In genomic region chr8:13671246-13672003, GRCm38 (mm10) we compare ENCODE assay signal across 12 mouse cellular contexts. TPM values are rescaled to one million over a fixed set of nuclear protein-coding genes. Genes with fewer than 3 reads are reported as not detected.
DNase-seq lines count a peak whose midpoint lies in the region; ATAC-seq and TF ChIP-seq lines count a peak whose summit lies in the region.
"Had no signal": no experiment of that assay in that cellular context is flagged by ENCODE, and none has a peak within 500 bp of the region (broad histone marks: within the 10 kb centered on the region; RNA-seq: fewer than 3 reads in every experiment).

No protein-coding gene starts in this region.

- H3K79me3 ChIP-seq in C2C12 (ENCODE audit: low read depth), result peaks cover 89% of the 10 kb centered on the region

- no peak for ATAC-seq in heart, embryonic 13.5 days (ENCODE audit: extremely low read depth, insufficient number of reproducible peaks, low FRiP score, low TSS enrichment)
- peak; percentile 7; the same call in 1 of the 2 replicates for ATAC-seq in megakaryocyte, adult 5-6 weeks (ENCODE audit: poor library complexity, severe bottlenecking)
- no peak for ATAC-seq in kidney, embryonic 14.5 days (ENCODE audit: low FRiP score, low TSS enrichment)
- ATAC-seq: forebrain, embryonic 13.5 days had no signal

- H3K9ac ChIP-seq in heart, embryonic 13.5 days, result no peak overlapping the region
- no peak overlapping the region for H3K9ac ChIP-seq in kidney, embryonic 14.5 days (ENCODE audit: low read depth, low read length)
- H3K9ac ChIP-seq: forebrain, embryonic 13.5 days had no signal

- no peak for DNase-seq in heart, adult 8-10 months (ENCODE audit: low spot score)
- DNase-seq in c-Kit-positive CD71-positive TER-119-negative erythroid progenitor cells, embryonic 14.5 days (ENCODE audit: low read depth), result peak; percentile 41
- no peak for DNase-seq in lung, postnatal 10 days
- DNase-seq in lung, adult 18-20 months, result no peak
- DNase-seq: gastrocnemius, postnatal 10 days; kidney, adult 18-20 months had no signal

- no peaks in the 10 kb centered on the region for H3K36me3 ChIP-seq in heart, embryonic 13.5 days
- peaks cover 16% of the 10 kb centered on the region for H3K36me3 ChIP-seq in C2C12 (ENCODE audit: control insufficient read depth, insufficient read depth)
- H3K36me3 ChIP-seq in kidney, embryonic 14.5 days (ENCODE audit: control insufficient read depth, insufficient read depth, low read length), result no peaks in the 10 kb centered on the region

- no peak overlapping the region for H3K4me3 ChIP-seq in heart, embryonic 13.5 days
- no peak overlapping the region for H3K4me3 ChIP-seq in C2C12 (ENCODE audit: insufficient read depth, poor library complexity, severe bottlenecking)
- no peak overlapping the region for H3K4me3 ChIP-seq in kidney, embryonic 14.5 days (ENCODE audit: low read length)
- H3K4me3 ChIP-seq: forebrain, embryonic 13.5 days had no signal

- H3K4me2 ChIP-seq in heart, embryonic 13.5 days, result no peak overlapping the region
- no peak overlapping the region for H3K4me2 ChIP-seq in kidney, embryonic 14.5 days (replicated peaks; ENCODE audit: low read depth, low read length)
- H3K4me2 ChIP-seq: forebrain, embryonic 13.5 days had no signal

- H3ac ChIP-seq in C2C12 (ENCODE audit: control insufficient read depth, insufficient read length, low read depth), result no peak overlapping the region

- no peak for TF ChIP-seq CTCF in C2C12 (IDR thresholded peaks at IDR 0.05; ENCODE audit: control insufficient read depth, insufficient read depth, insufficient read length)

- peaks cover 98% of the 10 kb centered on the region for H3K4me1 ChIP-seq in heart, embryonic 13.5 days
- H3K4me1 ChIP-seq in kidney, embryonic 14.5 days (ENCODE audit: control insufficient read depth, insufficient read depth, low read length), result peaks cover 21% of the 10 kb centered on the region; the same call in 1 of the 2 replicates

- no peaks in the 10 kb centered on the region for H3K27me3 ChIP-seq in heart, embryonic 13.5 days (replicated peaks)
- no peaks in the 10 kb centered on the region for H3K27me3 ChIP-seq in C2C12 (ENCODE audit: control insufficient read depth, insufficient read depth, insufficient read length)
- no peaks in the 10 kb centered on the region for H3K27me3 ChIP-seq in kidney, embryonic 14.5 days (ENCODE audit: control insufficient read depth, insufficient read depth, low read length)
- H3K27me3 ChIP-seq: forebrain, embryonic 13.5 days had no signal

- 73% methylated on average over 10 of the region's 10 CpGs for WGBS in heart, embryonic 13.5 days
- 78% methylated on average over 10 of the region's 10 CpGs for WGBS in kidney, embryonic 14.5 days

- H3K79me2 ChIP-seq in C2C12 (ENCODE audit: control insufficient read depth, insufficient read depth), result peaks cover 99% of the 10 kb centered on the region

- no peaks in the 10 kb centered on the region for H3K9me3 ChIP-seq in heart, embryonic 13.5 days
- no peaks in the 10 kb centered on the region for H3K9me3 ChIP-seq in kidney, embryonic 14.5 days (ENCODE audit: control insufficient read depth, low read length)
- H3K9me3 ChIP-seq: forebrain, embryonic 13.5 days had no signal

- 0 out of 2 replicates have a peak overlapping the region, but pooled peaks have one; percentile 6 for H3K27ac ChIP-seq in heart, embryonic 13.5 days (replicated peaks)
- no peak overlapping the region for H3K27ac ChIP-seq in kidney, embryonic 14.5 days (ENCODE audit: low read depth, low read length)
- H3K27ac ChIP-seq: forebrain, embryonic 13.5 days had no signal

TF ChIP-seq in C2C12, 6 proteins besides CTCF, POLR2A, EP300 and RAD21:
- TF ChIP-seq MYOD1 (IDR thresholded peaks at IDR 0.05; ENCODE audit: control insufficient read depth, insufficient read length, low read depth), result no peak
- no peak for TF ChIP-seq MYOG (IDR thresholded peaks at IDR 0.05; ENCODE audit: control insufficient read depth, extremely low read depth, insufficient read length)
- TF ChIP-seq USF1 (IDR thresholded peaks at IDR 0.05; ENCODE audit: low read depth), result no peak
- peak; percentile 82 for TF ChIP-seq CEBPB (IDR thresholded peaks at IDR 0.05; ENCODE audit: low read depth)
- TF ChIP-seq FOSL1 (IDR thresholded peaks at IDR 0.05; ENCODE audit: insufficient read depth, low read length, poor library complexity, severe bottlenecking), result no peak
- no peak for TF ChIP-seq MAX (IDR thresholded peaks at IDR 0.05)

RNA-seq across cellular contexts. Expression of gene Rasa3, which starts 6.0 kb away (rescaled TPM):
- polyA plus RNA-seq in heart, embryonic 13.5 days (2015; fragmentation: Nextera tagmentation; extraction: Ambion mirVana), result 23.4 and 24.4 TPM in 2 replicates
- 10 to 100 TPM; 13.2 to 16.2 (median 13.9) TPM for total RNA-seq in heart, adult 8-10 months (2022)
- polyA plus RNA-seq in C2C12 (2012; fragmentation: generic; extraction: Trizol), result 67.0 TPM
- total RNA-seq in megakaryocyte, adult 5-6 weeks (2015), result 72.8 and 75.0 TPM in 2 replicates
- total RNA-seq in megakaryocyte, adult 5-6 weeks (2017), result 159 and 164 TPM in 2 replicates
- 8.0 and 20.2 TPM in 2 replicates for polyA plus RNA-seq in kidney, embryonic 14.5 days (2014; fragmentation: Nextera tagmentation; extraction: Ambion mirVana)

RNA-seq across cellular contexts. Expression of gene Cfap97d2, which starts 34.3 kb away (rescaled TPM):
- not detected in 2 replicates for polyA plus RNA-seq in heart, embryonic 13.5 days (2015; fragmentation: Nextera tagmentation; extraction: Ambion mirVana)
- total RNA-seq in heart, adult 8-10 months (2022), result not detected
- not detected for polyA plus RNA-seq in C2C12 (2012; fragmentation: generic; extraction: Trizol)
- total RNA-seq in megakaryocyte, adult 5-6 weeks (2015), result not detected in 2 replicates
- total RNA-seq in megakaryocyte, adult 5-6 weeks (2017), result not detected in 2 replicates
- polyA plus RNA-seq in kidney, embryonic 14.5 days (2014; fragmentation: Nextera tagmentation; extraction: Ambion mirVana), result 0.11 TPM in 1 of 2 replicates, not detected in the other
- total RNA-seq: gastrocnemius, postnatal 10 days had no signal
- polyA plus RNA-seq: limb, embryonic 11.5 days had no signal
